19 mouse cellular contexts compared by ENCODE assay signal in the genomic region with DNA sequence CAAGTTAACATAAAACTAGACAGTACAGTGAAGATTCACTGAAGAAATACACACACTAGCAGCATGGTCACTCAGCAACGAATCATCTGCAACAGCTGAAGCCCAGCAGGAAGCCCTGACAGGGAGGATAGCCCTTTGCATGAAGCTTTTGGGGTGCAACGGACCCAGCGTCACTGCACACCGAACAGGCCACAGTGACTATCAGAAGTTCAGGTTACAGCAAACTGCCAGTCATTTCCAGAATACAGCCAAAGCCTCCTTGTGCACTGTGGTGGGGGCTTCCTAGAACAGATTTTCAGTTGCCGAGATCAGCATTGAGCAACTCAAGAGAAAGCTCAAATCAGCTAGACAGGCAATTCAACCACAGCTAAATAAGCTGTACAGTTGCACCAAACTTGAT. TPM values are rescaled to one million over a fixed set of nuclear protein-coding genes. Genes with fewer than 3 reads are reported as not detected.
DNase-seq lines count a peak whose midpoint lies in the region; ATAC-seq and TF ChIP-seq lines count a peak whose summit lies in the region.
"Had no signal": no experiment of that assay in that cellular context is flagged by ENCODE, and none has a peak within 500 bp of the region (broad histone marks: within the 10 kb centered on the region; RNA-seq: fewer than 3 reads in every experiment).

No protein-coding gene starts in this region.

- TF ChIP-seq POLR2A in lung, adult 2 months (IDR thresholded peaks at IDR 0.05; ENCODE audit: borderline replicate concordance, extremely low read depth, low read depth, low read length): no peak
- TF ChIP-seq POLR2A in myocyte (IDR thresholded peaks at IDR 0.05; ENCODE audit: insufficient read length, low read depth): no peak

- ATAC-seq in intestine, embryonic 15.5 days: 0 out of 2 replicates have a peak, but pooled peaks have one; percentile 41
- ATAC-seq in intestine, embryonic 16.5 days: no peak
- ATAC-seq in lung, embryonic 15.5 days (ENCODE audit: borderline replicate concordance, extremely low read depth, low FRiP score, low TSS enrichment): no peak
- peak; percentile 64 for ATAC-seq in common myeloid progenitor, adult 5-6 weeks (replicated peaks; ENCODE audit: low read depth, poor library complexity, severe bottlenecking)
- ATAC-seq: forebrain, embryonic 13.5 days; midbrain, embryonic 16.5 days had no signal

- no peak for TF ChIP-seq CTCF in lung, adult 2 months (IDR thresholded peaks at IDR 0.05; ENCODE audit: insufficient read depth, low read length)

- 81% methylated on average over 5 of the region's 5 CpGs for WGBS in intestine, embryonic 15.5 days
- WGBS in intestine, embryonic 16.5 days: 77% methylated on average over 5 of the region's 5 CpGs
- WGBS in lung, embryonic 15.5 days: 66% methylated on average over 5 of the region's 5 CpGs
- 80% methylated on average over 5 of the region's 5 CpGs for WGBS in lung, adult 2 months

- H3K79me2 ChIP-seq in myocyte (ENCODE audit: control insufficient read depth, insufficient read depth): no peaks in the 10 kb centered on the region

- no peaks in the 10 kb centered on the region for H3K9me3 ChIP-seq in intestine, embryonic 15.5 days
- no peaks in the 10 kb centered on the region for H3K9me3 ChIP-seq in intestine, embryonic 16.5 days (ENCODE audit: control insufficient read depth, low read length)
- H3K9me3 ChIP-seq in lung, embryonic 15.5 days: no peaks in the 10 kb centered on the region
- H3K9me3 ChIP-seq: forebrain, embryonic 13.5 days; limb, embryonic 13.5 days; liver, embryonic 13.5 days had no signal

- no peak overlapping the region for H3K27ac ChIP-seq in intestine, embryonic 15.5 days
- H3K27ac ChIP-seq in intestine, embryonic 16.5 days (ENCODE audit: low read length): no peak overlapping the region
- peak overlapping the region; percentile 70; the same call in 1 of the 2 replicates for H3K27ac ChIP-seq in lung, embryonic 15.5 days
- H3K27ac ChIP-seq: forebrain, embryonic 13.5 days; gastrocnemius, adult 2 months; limb, embryonic 13.5 days; liver, embryonic 13.5 days had no signal

- no peaks in the 10 kb centered on the region for H3K36me3 ChIP-seq in intestine, embryonic 15.5 days
- no peaks in the 10 kb centered on the region for H3K36me3 ChIP-seq in intestine, embryonic 16.5 days (ENCODE audit: control insufficient read depth, insufficient read depth, low read length)
- no peaks in the 10 kb centered on the region for H3K36me3 ChIP-seq in lung, embryonic 15.5 days
- H3K36me3 ChIP-seq in myocyte (ENCODE audit: control insufficient read depth, insufficient read depth): peaks cover 9% of the 10 kb centered on the region
- H3K36me3 ChIP-seq: limb, embryonic 13.5 days had no signal

- H3K4me1 ChIP-seq in intestine, embryonic 15.5 days (replicated peaks): peaks cover 4% of the 10 kb centered on the region; the same call in 1 of the 2 replicates
- H3K4me1 ChIP-seq in intestine, embryonic 16.5 days (ENCODE audit: control insufficient read depth, insufficient read depth, low read length): peaks cover 5% of the 10 kb centered on the region; the same call in 1 of the 2 replicates
- H3K4me1 ChIP-seq in lung, embryonic 15.5 days: peaks cover 9% of the 10 kb centered on the region; the same call in 1 of the 2 replicates
- H3K4me1 ChIP-seq in lung, adult 2 months (ENCODE audit: control insufficient read depth, insufficient read depth, low read length): no peaks in the 10 kb centered on the region
- H3K4me1 ChIP-seq: liver, embryonic 13.5 days had no signal

- no peak overlapping the region for H3K9ac ChIP-seq in intestine, embryonic 15.5 days
- no peak overlapping the region for H3K9ac ChIP-seq in intestine, embryonic 16.5 days (ENCODE audit: low read depth, low read length)
- no peak overlapping the region for H3K9ac ChIP-seq in lung, embryonic 15.5 days
- H3K9ac ChIP-seq: forebrain, embryonic 13.5 days; limb, embryonic 13.5 days; liver, embryonic 13.5 days; lung, embryonic 14.5 days had no signal

- H3K4me2 ChIP-seq in intestine, embryonic 15.5 days (replicated peaks): no peak overlapping the region
- no peak overlapping the region for H3K4me2 ChIP-seq in intestine, embryonic 16.5 days (ENCODE audit: low read depth, low read length)
- no peak overlapping the region for H3K4me2 ChIP-seq in lung, embryonic 15.5 days
- no peak overlapping the region for H3K4me2 ChIP-seq in myocyte (ENCODE audit: low read depth)
- H3K4me2 ChIP-seq: forebrain, embryonic 13.5 days; heart, embryonic 11.5 days had no signal

- no peaks in the 10 kb centered on the region for H3K27me3 ChIP-seq in intestine, embryonic 15.5 days (replicated peaks)
- H3K27me3 ChIP-seq in intestine, embryonic 16.5 days (replicated peaks; ENCODE audit: control insufficient read depth, insufficient read depth, low read length): no peaks in the 10 kb centered on the region
- no peaks in the 10 kb centered on the region for H3K27me3 ChIP-seq in lung, embryonic 15.5 days
- H3K27me3 ChIP-seq in myocyte (ENCODE audit: control insufficient read depth, insufficient read depth, insufficient read length): no peaks in the 10 kb centered on the region
- H3K27me3 ChIP-seq: forebrain, embryonic 13.5 days; limb, embryonic 13.5 days; liver, embryonic 13.5 days had no signal

- DNase-seq in lung, adult 2 months: no peak
- no peak for DNase-seq in layer of hippocampus, adult 9-10 months (ENCODE audit: low spot score)
- DNase-seq: adrenal gland, postnatal 10 days; cerebellum, adult 8-10 months; cerebellum, postnatal 36 days; gastrocnemius, adult 2 months; layer of hippocampus, adult 9-11 months; liver, embryonic 13.5 days; lung, postnatal 36 days had no signal

- H3K4me3 ChIP-seq in intestine, embryonic 15.5 days (replicated peaks): no peak overlapping the region
- H3K4me3 ChIP-seq in intestine, embryonic 16.5 days (ENCODE audit: low read length): no peak overlapping the region
- H3K4me3 ChIP-seq in lung, embryonic 15.5 days: no peak overlapping the region
- no peak overlapping the region for H3K4me3 ChIP-seq in lung, adult 2 months (replicated peaks; ENCODE audit: extremely low read depth, low read depth, low read length)
- H3K4me3 ChIP-seq in myocyte: no peak overlapping the region
- H3K4me3 ChIP-seq: forebrain, embryonic 13.5 days; gastrocnemius, adult 2 months; limb, embryonic 13.5 days; liver, embryonic 13.5 days had no signal

- H3ac ChIP-seq in myocyte (ENCODE audit: control insufficient read depth, insufficient read length): no peak overlapping the region

TF ChIP-seq in myocyte, 11 proteins besides CTCF, POLR2A, EP300 and RAD21:
- peak; percentile 47 for TF ChIP-seq POLR2AphosphoS2 (IDR thresholded peaks at IDR 0.05; ENCODE audit: insufficient read length, low read depth)
- no peak for TF ChIP-seq TCF3 (IDR thresholded peaks at IDR 0.05; ENCODE audit: insufficient read length, low read depth)
- TF ChIP-seq MAX (IDR thresholded peaks at IDR 0.05; ENCODE audit: low read depth): no peak
- TF ChIP-seq MYOG (IDR thresholded peaks at IDR 0.05; ENCODE audit: control insufficient read depth in 1 of 3, insufficient read depth in 1 of 3, insufficient read length in 2 of 3, low read depth in 2 of 3): peak in 1 of 3 experiments; percentile 46
TF ChIP-seq in myocyte: peak in this region for 2.

RNA-seq across cellular contexts. Expression of gene Ostf1, which starts 54.3 kb away (rescaled TPM):
- polyA plus RNA-seq in intestine, embryonic 15.5 days (2015; fragmentation: Nextera tagmentation; extraction: Ambion mirVana): 86.3 and 87.4 TPM in 2 replicates
- polyA plus RNA-seq in intestine, embryonic 16.5 days (2015; fragmentation: Nextera tagmentation; extraction: Ambion mirVana): 106 and 108 TPM in 2 replicates
- polyA plus RNA-seq in lung, embryonic 15.5 days (2015; fragmentation: Nextera tagmentation; extraction: Ambion mirVana): 102 and 103 TPM in 2 replicates
- polyA plus RNA-seq in lung, adult 2 months (2012; rRNA removed): 76.8 and 79.7 TPM in 2 replicates
- total RNA-seq in common myeloid progenitor, adult 5-6 weeks (2017): 99.8 and 109 TPM in 2 replicates
- 119 TPM for polyA plus RNA-seq in myocyte (2012; fragmentation: generic; extraction: Trizol)

RNA-seq across cellular contexts. Expression of gene Nmrk1, which starts 54.4 kb away (rescaled TPM):
- polyA plus RNA-seq in intestine, embryonic 15.5 days (2015; fragmentation: Nextera tagmentation; extraction: Ambion mirVana): 9.0 and 9.8 TPM in 2 replicates
- 10.2 TPM in 2 replicates for polyA plus RNA-seq in intestine, embryonic 16.5 days (2015; fragmentation: Nextera tagmentation; extraction: Ambion mirVana)
- 8.8 and 11.0 TPM in 2 replicates for polyA plus RNA-seq in lung, embryonic 15.5 days (2015; fragmentation: Nextera tagmentation; extraction: Ambion mirVana)
- 3.0 and 4.7 TPM in 2 replicates for polyA plus RNA-seq in lung, adult 2 months (2012; rRNA removed)
- 4.0 and 7.6 TPM in 2 replicates for total RNA-seq in common myeloid progenitor, adult 5-6 weeks (2017)
- 2.0 TPM for polyA plus RNA-seq in myocyte (2012; fragmentation: generic; extraction: Trizol)

Comparison
In these comparisons a context has a peak if more than half of its experiments do, and no peak if none do; other contexts are left out.
1. ATAC-seq: peak in intestine, embryonic 15.5 days (single experiment) and common myeloid progenitor, adult 5-6 weeks (single experiment); none in intestine, embryonic 16.5 days (single experiment) and lung, embryonic 15.5 days (single experiment).